Mouse (Mus musculus) lung, postnatal 25 days (tissue): Measurements from ENCODE around the gene Gpr183.

ENCODE experiments used
- DNase-seq: peaks from one replicate; pipeline ENCODE4 v3.0.0; 2022; ENCODE audit warnings: low spot score

The Gpr183 gene

DNA sequence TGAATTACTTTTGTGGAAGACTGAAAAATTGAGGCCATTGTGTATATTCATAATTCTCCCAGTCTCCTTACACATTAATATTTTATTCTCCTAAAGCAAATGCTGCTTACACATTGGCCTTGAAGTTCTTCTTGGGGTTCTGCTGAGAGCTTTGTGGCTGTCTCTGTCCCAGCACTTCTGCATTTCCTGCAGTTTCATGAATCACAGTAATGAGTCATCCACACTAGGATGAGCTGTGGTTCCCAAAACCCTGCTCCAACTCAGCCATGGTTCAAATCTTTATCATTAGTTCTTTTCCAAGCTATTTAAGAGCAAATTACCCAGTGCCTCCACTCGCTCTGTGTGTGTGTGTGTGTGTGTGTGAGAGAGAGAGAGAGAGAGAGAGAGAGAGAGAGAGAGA is 22.3 kb upstream of the Gpr183 start:
- no peak for DNase-seq

DNA sequence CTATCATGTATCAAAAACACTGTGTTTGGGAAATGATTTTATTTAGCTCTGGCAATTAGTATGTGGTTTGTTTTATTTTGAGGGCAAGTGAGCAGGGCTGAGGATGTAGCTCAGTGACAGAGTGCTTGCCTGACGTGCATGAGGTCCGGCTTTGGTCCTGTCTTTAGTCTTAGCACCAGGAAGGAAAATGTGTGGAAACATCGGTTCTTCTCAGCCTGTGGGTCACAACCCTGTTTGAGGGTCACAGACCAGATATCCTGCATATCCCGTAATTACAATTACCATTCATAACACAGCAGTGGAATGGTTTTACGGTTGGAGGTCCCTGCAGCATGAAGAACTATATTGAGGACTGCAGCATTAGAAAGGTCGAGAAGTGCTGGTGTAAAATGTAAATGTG is 21.0 kb upstream of the Gpr183 start:
- DNase-seq: no peak

DNA sequence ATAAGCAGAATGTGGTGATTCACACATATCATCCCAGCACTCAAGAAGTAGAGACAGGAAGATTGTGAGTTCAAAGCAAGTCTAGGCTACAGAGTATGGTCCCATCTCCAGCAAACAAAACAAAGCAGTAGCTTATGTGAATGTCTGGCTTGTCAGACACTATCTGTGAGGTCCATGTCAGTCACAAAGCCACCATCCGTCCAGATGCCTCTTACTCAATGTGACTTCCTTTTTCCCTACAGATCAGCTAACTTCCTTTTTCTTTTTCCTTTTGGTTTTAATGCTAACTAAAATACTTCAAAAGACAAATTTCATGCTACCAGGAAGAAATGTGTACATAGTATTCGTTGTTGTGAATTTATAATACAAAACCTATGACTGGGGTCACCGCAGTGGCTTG is 20.5 kb upstream of the Gpr183 start:
- no peak for DNase-seq

DNA sequence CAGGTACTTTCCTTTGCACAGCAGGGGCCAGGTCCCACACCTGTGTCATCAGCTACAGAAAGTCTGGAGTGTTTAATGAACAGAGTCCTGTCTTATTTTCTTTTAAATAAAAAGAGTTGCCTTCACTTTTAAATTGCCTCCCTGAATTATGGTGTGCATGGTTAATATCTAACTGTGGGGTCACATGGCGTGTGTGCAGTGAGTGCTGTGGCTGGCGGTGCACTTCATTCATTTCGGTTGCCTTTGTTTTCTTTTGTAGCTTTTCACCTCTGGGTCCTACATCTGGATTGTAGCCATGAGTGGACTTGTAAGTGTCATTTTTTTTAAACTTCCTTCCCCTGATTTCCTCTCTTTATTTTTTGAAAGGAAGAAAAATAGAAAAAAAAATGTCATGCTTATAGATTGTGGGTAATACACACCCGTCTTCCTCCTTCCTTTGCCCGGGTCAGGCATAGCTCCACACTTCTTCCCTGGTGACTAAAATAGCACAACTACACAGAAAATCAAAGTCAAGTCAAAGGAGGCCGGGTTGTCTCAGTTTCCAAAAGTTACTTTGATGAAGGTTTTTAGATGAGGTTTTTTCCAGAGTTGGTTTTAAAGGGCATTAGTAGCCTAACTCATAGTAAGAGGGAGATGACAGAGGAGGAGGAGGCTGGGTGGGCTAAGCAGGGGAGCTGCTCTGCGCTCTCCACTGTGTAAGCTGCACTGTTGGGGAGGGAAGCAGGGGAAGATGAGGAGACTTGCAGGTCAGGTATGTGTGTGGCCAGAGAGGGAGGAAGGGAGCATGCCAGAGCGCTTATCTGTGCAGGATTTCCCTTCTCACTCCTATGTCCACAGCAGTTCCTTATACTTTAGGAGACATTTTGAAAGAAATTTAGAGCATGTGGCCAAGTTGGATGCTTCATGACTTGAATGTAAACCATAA is 18.3 kb upstream of the Gpr183 start:
- no peak for DNase-seq

GRCm38 (mm10) chr14:121981531-121981930 is 16.5 kb upstream of the Gpr183 start:
- no peak for DNase-seq

DNA sequence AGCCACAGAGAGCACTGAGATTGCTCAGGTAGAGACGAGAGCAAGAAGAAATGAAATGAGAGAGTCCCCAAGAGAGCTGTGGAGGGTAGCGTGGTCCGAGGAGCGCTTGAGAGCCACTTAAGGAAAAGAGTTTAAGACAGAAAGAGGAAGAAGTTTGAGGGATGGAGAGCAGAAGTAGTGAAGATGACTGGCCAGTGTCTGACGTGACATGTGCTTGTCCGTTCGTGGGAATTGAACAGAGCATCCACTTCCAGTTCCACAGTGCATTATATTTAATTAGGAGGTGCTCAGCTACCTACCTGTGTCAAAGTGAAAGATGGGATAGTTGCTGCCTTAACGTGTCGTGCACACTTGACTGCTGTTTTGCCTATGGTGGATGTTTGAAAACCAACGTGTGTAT is 8.1 kb upstream of the Gpr183 start:
- DNase-seq: no peak

DNA sequence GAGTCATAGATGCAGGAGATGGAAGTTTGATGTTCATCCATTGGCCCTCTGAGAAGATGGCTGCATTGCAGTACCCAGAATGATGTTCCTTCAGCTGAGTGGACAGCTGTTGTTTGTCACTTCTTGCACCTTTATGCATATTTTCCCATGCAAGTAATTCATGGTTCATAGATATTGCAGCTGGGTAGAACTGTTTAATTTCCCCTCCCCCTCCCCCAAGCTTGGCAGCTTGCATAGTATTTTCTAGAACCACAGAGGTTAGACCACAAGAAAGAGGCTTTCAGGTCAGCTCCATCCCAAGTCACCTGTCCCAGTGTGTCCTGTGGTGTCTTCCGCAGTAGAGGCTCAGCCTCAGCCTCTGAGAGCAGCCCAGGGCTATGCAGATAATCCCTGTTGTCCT is 5.4 kb upstream of the Gpr183 start:
- DNase-seq: no peak

GRCm38 (mm10) chr14:121967095-121967494 is 2.1 kb upstream of the Gpr183 start:
- DNase-seq: no peak

DNA sequence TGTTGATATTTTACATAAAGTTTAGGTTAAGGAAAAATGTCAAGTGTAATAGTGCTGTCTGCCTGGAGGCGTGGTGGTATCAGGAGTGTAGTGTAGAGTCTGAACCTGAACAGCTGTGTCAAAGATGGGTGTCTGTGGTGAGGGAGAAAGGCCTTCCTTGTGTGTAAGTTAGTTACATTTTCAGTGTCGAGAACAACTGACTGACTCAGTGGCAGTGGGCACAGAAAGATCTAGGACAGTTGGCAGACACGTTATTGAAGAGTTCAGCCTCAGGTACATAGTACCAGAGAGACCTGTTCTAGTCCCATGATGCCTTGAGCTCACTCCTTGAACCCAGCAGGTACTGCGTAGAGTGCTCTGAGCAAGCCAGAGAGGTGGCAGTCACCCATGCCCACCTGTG is 466 bp upstream of the Gpr183 start:
- DNase-seq: no peak

DNA sequence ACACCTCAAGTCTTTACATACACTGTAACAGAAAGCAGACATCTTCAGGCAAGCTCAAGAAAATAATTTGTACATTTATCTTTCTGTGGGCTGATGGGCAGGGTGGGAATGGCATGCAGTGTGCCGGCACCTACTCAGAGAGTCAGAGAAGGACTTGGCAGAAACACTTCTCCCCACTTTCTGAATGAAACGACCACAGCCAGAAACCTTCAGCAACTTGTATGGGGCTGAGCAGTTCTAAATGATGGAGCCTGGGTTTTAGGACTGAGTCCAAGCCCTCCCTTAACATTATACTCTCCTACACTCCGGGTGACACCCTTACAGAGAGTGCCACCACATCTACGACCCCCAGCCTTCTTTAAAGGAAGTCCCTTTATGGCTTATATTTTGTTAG is 1.1 kb downstream of the Gpr183 start:
- no peak for DNase-seq

DNA sequence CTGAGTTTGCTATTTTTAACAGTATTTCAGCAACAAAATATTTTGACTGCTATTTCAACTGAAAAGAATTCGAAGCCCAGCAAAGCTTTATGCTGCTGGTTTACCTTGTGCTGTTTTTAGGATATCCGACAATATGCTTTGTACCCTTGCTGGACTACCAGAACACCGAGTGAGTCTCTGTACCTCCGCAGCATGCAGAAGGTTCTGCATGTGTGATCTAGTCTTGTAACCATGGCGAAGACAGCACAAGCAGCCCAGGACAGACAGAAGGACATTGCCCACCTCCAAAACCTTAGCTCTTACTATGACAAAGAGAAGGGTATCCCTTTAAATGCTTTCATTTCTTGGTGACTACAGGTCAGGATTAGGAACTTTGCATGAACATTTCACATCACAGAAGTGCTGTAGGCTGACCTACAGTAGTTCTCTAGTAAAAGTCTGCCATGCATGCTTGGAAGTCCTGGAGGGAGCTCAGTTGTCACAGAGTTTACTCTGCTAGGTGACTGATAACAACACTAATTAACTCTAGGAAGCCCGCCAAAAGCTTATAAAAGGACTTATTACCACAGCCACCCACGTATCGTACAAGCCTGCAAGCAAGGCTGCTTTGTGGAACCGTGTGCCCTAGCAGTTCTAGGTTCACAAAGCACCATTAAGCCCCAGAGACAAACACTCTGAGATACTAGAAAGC is 1.6 kb downstream of the Gpr183 start:
- no peak for DNase-seq

- no peak for DNase-seq
Measured at GRCm38 (mm10) chr14:121962128-121962890, 2.7 kb downstream of the Gpr183 start.

DNA sequence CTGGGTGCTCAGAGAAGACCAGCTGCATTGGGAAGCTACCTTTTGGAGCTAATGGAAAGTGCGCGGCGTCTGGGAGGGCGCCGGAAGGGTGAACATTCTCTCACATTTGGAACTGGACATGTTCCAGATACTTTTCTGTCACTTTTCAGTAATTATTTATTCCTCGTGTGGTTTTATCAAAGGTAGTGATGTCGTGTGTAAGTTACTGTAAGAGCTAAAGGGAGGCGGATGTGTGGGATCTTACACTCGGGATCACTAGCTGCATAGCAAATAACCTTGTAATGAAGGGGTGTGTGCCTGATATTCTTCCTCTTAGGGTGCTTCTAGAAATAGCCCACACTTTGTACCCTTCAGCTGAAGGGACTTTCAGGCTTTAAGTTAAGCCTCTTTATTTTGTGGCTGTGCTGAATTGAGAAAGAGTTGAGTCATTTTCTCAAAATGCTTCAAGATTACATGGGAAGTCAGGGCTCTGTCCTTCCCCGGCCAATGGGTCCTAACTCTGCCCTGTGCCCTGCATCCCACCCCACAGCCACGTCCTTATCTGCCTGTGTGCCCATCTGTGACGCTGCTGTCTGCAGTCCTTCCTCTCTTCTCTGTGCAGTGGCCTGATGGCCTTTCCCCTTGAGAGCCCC is 3.4 kb downstream of the Gpr183 start:
- no peak for DNase-seq

- DNase-seq: no peak
Measured at GRCm38 (mm10) chr14:121960997-121961396, 4.0 kb downstream of the Gpr183 start.

GRCm38 (mm10) chr14:121960531-121960930 is 4.5 kb downstream of the Gpr183 start:
- DNase-seq: no peak

DNA sequence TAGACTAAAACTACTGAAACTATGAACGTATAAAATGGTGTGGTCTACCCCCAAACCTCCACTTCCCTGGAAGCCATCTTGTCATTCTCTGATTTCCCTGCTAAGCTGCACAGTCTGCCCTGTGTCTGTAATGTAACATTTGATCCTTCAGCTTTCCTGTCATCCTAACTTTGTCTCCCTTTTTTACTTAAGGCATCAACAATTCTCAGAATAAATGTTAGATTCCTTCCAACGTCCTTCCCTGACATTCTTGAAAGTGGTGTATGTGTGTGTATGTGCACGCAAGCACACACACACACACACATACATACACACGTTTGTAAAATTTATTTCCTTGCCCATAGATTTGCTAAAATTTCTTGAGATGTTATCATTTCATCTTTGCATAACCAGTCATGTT is 5.0 kb downstream of the Gpr183 start:
- DNase-seq: no peak

DNA sequence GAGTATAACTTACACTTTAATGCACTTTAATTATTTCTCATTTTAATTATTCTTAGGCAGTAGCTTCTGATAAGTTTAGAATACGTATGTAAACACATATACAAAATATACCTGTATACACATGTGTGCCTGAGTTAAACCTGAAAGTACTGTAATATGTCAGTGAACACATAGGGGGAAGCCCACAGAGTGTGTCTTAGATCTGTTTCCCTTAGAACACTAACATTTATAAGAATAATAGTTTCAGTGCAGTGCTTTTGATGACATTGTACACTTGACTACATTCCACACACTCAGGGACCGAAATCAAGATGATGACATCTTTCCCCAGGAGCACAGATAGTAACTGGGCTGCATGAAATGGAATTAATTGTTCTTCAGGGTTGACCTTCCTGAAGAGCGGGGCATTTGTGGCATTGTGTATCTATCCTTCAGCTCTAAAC is 5.4 kb downstream of the Gpr183 start:
- no peak for DNase-seq

DNA sequence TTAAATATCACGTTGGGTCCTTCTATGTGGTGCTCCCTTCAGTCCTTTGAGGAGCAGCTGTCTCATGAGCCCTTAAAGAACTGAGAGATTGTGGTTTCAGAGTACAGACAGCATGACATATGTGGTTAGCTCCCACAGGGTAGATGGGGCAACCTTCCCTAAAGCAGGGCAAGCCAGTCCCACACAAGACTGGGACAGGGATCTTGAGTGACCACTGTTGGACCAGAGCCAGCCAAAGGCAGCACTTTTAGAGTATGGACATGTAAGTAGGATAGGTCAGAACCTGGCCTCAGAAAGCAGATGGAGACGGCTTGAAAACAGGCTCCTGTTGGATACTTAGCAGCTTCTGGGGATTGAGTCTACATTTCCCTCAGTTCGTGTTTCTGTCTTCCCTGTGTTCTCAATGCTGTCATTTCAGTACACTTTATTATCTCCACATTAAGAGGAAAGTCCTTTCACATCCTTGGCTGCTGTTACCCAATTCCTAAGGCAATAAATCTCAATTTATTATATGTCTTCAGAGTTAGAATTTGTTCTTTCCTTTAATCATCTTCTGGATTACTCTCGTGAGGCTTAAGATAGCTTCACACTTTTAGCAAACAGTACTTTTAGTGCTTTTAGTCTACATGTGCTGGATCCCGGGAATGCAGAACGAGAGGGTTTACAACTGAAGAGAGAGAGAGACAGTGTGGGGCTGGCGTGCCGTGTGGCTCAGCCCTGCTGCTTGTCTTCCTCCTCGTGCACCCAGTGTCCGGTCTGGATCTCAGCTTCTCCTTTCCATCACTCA is 6.1 kb downstream of the Gpr183 start:
- no peak for DNase-seq

GRCm38 (mm10) chr14:121958041-121958750 is 6.8 kb downstream of the Gpr183 start:
- DNase-seq: no peak

DNA sequence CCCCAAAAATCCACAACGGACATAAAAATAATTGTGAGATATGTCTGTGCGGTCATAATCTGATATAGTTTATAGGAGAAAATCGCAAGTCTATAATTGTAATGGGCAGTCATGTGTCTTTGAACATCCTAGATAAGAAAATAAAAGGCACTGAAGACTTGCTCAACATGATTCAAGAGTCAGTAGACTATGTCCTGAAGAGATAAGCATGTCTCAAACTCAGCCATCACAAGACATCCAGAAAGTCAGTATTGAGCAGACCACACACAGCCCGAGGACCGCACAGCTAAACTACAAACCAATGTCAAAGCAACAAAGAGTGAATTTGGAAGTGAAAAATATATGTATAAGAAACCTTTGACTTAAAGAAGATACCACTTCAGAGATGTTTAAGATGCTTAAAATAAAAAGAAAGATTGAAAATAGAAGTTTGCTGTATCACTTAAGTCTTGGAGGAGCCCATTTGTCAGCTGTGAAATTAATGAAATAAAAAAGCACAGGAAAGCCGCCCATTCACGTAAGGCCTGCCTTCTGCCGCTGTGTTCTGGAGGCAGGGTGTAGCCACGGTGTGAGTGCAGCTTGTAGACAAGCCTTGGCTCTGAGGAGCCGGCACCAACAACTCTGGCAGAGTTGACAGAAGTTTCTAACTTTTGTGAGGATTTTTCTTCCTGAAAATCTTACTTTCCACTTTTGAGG is 7.7 kb downstream of the Gpr183 start:
- DNase-seq: no peak
